Mouse (Mus musculus): ENCODE measurements at regions not wholly inside any gene's neighbourhood (a gene's known extent, or its start where the extent isn't known, plus 50 kb on each side); places are given as distances from the start of the nearest gene placed in this dataset.

DNA sequence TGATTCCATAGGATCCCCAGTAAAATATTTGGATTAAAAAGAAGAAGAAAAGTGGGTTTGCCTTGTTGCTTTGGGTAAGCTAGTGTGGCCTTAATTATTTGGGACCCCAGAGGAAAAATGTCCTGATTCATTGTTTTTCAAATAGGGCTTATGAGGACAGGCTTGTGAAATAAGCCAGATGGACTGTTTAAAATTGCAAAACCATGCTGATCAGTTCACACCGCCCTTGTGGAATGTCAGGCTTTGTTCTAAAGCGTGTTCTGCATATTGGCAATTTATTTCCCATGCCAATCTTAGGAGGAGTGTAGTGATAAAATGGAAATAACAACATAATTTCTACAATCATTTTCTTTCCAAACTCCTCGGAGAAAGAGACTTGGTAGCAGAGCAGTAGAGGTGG lies 189.3 kb downstream of the Ccdc71l start:
- TF ChIP-seq POLR2A (IDR thresholded peaks at IDR 0.05; ENCODE audit: insufficient read depth, low read depth, low read length) = no peak
- no peak for TF ChIP-seq CTCF (IDR thresholded peaks at IDR 0.05)

Measured in heart, adult 2 months (tissue).